Mouse (Mus musculus): ENCODE data around the gene Cmip.

Gene Cmip

DNA sequence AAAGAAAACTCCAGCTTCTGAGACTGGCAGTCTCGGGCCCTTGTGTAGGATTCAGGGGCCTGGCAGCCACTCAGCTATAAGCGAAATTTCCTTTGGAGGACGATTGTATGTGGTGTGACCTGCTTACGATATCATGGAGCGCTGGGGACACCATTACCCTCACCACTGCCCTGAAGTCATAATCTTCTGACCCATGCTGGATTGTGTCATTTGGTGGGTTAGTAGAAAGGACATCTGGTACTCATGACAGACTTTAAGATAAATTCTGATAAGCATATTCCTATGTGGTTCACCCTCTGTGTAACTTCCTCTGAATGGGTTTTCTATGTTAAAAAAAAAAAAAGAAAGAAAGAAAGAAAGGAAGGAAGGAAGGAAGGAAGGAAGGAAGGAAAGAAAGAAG lies 69.9 kb downstream of the Cmip start:
- no peak for DNase-seq (ENCODE audit: low read depth)

DNA sequence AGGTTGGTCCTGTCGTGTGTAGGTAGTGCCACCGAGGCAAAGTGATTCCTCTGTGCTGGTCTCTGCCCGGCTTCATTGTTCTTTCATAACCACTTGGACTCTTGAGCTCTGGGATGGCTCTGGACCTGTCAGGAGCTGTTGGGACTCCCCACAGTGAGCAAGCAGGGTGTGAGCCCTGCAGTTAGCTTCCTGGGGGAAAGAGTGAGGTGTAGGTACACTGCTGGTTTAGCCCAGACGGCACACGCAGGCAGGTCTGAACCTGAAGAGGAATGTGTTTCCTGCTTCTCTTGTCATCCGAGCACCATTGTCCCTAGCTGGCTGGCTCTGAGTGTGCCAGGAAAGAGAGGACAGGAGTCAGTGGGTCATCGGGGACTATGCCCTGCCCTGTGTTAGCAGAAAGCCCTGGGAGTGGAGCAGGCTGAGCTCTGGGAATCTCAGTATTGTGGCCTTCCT lies 70.5 kb downstream of the Cmip start:
- DNase-seq (ENCODE audit: low read depth), result no peak

DNA sequence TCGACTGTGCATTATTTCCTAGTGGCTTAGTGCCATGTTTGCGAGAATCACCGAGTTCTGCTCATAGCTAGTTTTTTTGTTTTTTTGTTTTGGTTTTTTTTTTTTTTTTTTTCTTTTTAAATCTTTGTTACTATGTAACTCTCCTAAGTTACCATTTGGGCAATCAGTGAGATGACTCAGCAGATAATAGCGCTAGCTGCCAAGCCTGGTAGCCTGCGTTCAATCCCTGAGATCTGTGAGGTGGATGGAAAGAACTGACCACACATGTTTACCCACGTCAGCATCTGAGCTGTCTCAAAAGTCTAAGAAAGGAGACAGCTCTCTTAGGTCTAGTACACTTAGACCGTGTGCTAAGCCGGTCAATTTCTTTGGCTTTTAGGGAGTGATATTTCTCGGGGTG lies 71.9 kb downstream of the Cmip start:
- DNase-seq (ENCODE audit: low read depth), result peak; percentile 91

DNA sequence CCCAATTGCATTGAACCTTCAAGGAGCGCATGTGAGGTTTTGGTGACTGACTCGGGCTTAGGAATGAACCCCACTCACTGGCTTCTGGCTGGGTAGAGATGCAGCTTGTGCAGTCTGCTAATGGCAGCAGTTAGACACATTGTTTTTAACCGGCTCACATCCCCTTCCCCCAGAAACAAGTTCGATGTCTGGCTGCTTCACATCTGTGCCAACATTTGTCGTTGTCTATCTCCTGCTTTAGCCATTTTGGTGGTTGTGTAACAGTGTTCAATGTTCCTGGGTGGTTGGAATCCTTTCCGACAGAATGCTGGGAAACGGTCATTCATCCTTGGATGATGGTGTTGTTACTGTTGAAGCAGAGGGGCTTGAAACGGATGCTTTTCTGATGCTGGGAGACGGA lies 72.3 kb downstream of the Cmip start:
- DNase-seq (ENCODE audit: low read depth), result peak; percentile 30

DNA sequence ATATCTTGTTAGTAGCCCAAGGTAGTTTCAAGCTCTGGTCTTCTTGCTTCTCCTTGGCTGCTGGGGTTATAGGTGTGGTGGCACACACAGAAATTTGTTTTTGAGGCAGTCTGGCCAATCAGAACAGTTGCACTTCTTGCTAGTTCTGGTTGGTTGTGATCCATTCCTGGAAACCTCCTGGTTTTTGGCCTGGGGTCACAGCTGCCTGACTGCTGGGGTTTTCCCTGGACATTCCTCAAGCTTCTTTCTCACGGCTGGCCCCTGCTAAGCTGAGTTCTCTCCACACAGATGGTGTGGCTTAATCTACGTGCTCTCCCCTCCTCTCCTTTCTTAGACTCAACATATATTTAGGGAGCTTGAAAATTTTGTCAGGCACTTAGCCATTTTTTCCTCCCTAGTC lies 73.0 kb downstream of the Cmip start:
- DNase-seq (ENCODE audit: low read depth), result peak; percentile 68

DNA sequence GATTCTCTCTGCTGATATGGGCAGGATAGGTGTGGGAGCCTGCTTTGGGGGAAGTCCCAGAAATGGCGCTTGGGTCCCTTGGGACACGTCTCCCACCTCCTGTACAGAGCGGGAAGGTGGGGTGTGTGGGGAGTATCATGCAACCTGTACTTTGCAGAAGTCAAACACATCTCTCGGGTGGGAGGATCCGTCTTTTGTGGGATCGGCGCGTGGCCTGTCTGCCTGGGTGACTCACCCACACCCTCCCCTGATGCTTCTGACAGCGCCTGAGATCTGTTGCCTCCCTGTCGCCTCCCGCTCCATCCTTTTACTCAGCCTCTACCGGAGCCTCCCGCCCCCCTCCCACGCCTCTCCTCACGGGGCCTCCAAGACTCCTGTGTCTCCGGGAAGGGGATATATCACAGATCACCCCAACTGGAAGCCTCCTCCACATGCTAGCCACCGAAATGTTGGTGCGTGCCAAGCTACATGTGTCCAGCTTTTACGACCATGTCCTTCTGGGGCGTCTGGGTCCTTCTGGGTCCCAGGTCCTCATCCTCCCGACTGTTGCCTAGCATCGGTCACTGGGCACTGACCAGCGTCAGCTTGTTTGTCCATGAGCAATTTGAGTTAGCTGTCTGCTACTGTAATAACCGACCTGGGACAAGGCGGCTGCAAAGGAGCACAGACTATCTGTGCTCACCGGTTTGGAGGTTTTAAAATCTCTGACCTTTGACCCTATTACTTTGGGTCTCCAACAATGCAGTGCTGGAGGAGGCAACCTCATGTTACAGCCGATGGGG lies 75.6 kb downstream of the Cmip start:
- no peak for DNase-seq (ENCODE audit: low read depth)

DNA sequence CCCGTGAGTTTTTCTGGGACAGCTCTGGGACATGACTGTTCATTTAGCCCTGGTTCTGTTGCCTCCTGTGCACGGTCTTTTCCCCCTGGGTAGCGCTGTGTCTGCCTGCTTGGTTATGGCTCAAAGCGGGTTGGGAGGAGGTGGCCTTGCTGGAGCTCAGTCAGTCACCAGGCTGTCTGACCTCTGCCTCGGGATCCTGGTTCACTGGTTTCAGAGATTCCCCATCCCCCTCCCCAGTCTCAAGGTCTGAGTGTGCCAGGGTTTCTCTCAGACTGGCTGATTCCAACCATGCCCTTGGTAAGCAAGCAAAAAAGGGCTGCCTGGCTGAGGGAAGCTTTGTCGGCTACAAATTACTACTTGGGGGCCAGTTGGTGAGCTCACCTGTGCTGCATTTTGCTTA lies 76.8 kb downstream of the Cmip start:
- DNase-seq (ENCODE audit: low read depth), result no peak

DNA sequence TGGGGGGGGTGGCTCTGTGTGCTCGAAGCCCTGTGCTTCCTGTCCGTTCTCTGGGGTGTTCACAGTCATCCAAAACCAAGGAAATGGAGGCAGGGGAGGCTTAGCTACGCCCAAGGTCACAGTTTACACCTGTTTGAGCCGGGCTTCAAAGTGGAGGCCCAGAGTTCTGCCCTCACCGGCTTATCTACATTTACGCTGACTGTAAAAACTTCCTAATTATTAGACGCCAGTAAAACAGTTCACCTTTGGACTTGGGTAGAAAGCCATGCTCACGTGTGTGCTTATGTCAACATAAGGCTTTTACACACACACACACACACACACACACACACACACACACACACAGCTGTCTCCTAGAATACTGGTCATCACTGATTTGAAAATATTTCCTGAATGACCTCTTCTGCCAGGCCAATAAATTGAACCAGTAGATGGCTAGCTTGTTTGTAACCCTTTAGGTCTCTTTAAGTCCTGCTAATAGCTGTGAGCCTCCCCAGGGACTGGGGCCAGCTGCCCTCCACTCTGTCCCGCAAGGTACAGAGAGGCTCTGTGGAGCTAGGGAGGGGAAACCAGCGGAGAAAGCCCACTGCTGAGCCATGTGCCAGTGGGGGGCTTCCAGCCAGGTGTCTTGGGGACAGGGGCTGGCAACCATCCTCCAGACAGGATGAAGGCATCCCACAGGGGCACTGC lies 77.3 kb downstream of the Cmip start:
- DNase-seq (ENCODE audit: low read depth), result no peak

DNA sequence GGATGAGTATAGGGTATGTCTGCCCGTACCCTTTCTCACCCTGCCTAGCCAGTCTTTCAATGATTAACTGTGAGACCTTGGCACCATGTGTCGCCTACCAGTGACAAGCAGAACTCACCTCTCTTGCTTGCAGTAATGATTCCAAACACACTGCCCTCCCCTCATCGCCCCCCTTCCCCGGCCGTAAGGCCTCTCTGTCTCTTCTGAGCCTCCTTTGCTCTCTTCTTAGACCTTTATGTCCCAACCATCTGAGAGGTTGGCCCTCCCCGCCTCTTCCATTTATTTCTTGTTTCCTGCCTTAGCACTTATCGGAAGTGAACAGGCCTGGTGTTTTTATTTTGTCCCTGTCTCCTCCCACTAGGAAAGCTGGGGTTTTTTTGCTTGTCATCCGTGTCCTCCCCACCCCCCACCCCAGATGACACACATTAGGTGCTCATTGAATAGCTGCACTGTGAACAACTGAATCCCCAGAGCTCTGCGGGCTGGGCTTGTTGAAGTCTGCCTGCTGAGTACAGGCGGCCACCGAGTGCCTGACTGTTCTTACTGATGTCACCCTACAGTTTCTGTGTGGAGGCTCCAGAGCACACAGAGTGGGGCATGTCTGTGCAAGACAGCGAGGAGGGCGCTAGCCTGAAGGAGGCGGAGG lies 78.0 kb downstream of the Cmip start:
- no peak for DNase-seq (ENCODE audit: low read depth)

DNA sequence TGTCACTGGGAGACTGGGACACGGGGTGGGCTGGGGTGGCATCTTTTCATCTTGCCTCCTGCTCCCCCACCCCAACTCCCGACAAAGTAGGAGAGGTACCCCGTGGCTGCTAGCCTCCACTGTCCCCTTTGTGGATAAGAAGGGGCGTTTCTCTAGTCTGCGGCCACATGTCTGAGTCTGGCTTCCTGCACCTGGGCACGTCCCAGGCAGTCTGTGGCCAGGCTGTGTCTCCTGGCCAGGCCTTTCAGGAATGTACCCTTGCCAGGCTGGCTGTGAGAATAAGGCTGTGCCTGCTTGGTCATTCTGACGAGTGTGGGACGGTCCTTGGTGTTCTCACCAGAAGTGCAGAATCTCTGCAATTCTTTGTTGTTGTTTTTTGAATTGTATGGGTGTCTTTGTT lies 78.6 kb downstream of the Cmip start:
- no peak for DNase-seq (ENCODE audit: low read depth)

DNA sequence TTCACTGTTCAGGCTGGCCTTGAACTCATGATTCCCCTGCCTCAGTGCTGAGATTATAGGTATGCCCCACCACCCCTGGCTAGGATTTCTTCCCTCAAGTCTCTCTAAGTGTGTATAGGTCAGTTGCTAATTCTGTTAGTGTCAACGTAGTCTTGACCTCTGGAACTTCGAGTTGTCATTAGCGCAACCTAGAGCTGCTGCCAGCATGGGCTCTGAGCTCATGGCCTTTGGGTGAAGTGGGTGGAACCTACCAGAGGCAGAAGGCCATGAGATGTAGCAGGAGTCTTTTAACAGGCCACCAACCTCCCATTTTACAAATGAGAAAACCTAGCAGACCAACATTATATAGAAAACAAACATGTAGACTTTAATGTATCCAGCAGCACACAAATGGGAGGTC lies 80.3 kb downstream of the Cmip start:
- DNase-seq (ENCODE audit: low read depth), result no peak

DNA sequence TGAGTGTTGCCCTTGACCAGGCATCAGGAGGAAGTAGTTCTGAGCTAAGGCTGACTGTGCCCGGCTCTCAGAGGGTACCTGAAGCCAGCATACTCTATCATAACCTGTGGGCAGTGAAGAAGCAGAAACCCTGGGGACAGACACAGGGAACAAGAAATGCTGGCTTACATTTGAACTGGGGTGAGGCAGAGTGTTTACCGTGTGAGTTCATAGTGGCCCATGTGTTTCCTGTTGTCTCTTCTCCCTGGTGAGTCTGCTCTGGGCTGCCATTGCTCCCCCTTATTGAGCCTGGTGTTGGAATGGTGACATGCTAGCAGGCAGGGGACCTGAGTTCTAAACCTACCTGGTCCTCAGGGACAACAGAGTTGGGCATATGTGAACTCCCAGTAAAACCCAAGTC lies 81.8 kb downstream of the Cmip start:
- DNase-seq (ENCODE audit: low read depth), result no peak

DNA sequence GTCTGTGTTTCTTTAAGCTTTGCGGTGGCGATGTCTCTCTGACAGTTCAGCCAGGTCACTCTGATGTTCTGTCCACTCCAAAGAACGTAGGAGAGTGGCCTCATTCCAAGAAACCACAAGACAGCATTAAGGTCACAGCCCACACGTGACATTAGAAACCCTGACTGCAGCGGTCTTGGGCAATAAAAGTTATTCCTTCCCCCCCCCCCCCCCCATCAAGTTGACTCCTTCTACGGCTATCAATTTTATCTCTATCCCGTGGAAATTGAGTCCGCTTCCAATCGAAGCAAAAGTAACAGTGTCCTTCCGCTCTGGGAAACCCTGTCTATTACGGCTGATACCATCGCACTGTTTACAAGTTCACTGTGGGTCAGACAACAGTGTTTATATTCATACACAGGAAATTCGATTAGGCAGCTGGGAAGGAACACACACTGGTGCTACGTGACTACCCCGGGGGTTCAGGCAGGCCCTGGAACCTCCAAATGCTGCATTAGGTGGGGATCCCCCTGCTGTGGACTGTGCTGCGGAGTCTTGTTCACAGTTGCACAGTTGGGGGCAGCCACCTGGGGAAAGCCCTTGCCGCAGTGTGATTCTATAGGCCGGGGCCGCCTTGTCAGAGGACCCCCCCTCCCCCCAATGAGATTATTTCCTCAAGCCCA lies 82.6 kb downstream of the Cmip start:
- DNase-seq (ENCODE audit: low read depth), result no peak

DNA sequence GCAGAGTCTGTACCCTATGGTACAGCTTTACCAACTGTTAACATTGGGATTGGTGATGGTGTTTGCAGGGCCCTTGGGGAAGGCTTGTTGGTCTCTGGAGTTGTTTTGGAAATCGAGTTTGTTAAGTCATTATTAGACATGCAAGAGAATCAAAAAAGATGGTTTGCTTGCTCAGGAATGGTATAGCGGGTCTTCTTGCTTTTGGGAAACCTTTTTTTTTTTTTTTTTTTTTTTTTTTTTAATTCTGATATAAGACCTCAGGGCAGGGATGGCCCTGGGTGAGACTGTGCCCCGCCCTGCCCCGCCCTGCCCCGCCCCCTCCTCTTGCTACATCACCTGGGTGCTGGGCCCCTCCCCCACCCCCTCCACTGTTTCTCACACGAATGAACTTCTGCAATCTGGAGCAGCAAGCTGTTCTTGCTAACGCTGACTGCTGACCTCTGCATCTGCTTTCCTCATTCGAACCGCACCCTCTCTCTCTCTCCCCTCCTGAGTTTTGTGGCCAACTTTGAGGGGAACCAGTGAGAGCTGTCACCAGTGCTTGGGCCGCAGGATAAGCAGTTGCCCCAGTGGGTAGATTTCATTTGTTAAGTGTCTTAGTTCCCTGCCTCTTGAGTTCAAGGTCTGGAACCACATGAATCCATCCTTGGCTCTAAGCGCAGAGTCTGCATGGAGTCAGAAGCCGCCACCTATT lies 83.2 kb downstream of the Cmip start:
- no peak for DNase-seq (ENCODE audit: low read depth)

DNA sequence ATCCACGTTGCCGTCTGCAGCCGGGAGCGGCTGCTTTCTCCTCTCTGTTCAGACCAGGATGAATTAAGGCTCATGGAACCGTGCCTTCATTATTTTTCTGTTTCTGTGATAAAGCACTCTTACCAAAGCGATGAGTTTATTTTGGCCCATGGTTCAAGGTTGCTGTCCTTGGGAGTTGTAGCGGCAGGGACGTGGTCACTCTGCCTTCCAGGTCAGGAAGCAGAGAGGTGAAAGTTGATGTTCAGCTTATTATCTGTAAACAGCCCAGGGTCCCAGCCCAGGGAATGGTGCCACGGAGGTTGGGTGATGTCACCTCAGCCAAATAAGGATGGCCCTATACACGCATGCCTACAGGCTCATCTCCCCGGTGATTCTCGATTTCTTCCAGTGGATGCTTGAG lies 83.9 kb downstream of the Cmip start:
- no peak for DNase-seq (ENCODE audit: low read depth)

DNA sequence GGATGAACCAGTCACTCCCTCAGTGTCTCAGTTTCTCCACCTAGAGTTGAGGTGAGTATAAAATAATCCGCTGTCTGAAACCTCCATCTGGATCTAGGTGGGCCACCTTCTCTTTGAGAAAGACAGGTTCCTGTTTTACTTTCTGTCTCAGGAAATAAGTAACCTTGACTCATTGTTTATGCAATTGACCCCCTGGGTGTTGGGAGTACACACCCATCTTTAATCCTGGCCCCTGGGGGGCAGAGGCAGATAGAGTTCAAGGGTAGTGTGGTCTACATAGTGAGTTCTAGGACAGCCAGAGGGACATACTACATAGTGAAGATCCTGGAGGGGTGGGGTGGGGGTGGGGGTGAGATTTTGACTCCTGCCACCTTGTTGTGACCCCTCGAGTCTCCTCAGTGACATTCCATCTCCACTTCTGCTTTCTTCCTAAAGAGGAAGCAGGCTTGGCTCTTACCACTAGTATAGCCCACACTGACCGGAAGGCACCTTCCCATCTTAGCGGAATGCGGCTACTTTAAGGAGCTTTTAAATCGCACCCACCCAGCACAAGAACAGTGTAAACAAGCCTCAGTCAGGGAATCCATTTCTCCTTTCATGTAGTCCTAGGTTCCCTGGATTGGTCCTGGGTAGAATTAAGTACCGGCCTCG lies 86.0 kb downstream of the Cmip start:
- DNase-seq (ENCODE audit: low read depth), result no peak

DNA sequence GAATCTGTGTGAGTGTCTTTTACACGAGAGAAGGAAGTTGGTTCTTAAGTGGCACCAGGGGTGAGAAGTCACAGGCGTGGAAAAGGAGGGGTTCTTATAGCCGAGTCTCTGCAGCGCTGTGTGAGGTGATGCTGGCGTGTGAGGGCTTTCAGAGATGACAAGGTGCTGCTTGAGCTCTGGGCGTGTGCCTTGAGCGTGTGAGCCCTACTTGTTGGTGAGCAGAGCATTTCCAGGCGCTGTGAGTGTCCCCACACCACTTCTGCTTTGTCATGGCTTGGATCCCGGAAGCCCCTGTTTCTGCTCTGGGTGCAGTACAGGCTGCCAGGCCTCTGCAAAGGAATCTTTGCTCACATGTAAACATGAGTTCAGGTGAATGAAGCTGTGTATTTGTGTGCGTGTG lies 86.6 kb downstream of the Cmip start:
- no peak for DNase-seq (ENCODE audit: low read depth)

DNA sequence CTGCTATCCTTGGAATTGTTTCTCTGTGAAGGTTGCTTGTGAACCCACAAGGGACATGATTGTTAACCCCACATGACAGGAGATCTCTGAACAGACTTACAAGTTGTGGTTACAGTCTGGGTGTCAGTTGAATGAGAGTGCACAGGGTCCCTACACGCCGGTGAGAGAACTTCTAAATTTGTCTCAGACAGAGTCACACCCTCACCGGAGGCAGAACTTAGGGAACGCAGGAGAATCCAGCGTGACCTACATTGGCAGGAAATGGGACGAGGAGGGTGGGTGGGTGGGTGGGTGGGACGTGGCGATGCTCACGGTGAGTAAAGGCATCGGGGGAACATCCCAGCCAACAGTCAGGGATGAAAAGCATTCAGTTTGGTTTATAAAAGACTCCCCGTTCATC lies 88.0 kb downstream of the Cmip start:
- DNase-seq (ENCODE audit: low read depth), result no peak

DNA sequence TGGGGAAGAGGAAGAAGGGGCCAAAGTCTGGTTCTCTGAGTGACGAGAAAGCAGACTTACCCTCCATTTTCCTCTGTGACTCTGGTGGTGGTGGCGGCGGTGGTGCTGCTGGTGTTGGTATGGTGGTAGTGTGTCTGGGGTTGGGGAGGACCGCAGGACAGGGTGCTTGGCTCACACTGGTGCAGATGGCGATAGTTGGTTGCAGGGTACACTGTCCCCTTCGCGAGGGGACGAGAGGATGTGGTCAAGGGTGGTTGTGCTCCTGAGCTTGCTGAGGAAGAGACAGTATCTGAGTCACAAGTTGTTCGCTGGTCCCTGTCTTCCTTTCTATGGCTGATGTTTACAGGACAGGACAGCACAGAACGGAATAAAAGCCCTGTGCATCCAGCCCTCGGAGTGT lies 88.5 kb downstream of the Cmip start:
- no peak for DNase-seq (ENCODE audit: low read depth)

DNA sequence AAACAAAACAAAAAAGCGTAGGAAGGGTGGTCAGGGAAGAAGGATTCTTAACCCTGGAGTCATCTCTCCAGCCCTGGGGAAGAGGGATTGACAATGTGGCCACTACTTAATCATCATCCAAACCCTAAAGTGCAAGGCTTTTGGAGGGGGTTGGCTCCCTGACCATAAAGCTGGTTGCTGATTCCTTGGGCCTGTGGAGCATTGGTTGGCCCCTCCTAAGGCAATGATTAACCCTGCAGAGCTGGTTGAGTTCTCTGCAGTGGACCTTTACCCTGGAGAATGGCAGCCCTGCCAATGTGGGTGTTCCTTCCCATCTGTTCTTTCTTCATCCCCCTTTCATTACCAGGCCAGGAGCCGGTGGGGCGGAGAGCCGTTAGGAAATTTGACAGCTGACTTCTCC lies 90.7 kb downstream of the Cmip start:
- DNase-seq (ENCODE audit: low read depth), result peak; percentile 46

DNA sequence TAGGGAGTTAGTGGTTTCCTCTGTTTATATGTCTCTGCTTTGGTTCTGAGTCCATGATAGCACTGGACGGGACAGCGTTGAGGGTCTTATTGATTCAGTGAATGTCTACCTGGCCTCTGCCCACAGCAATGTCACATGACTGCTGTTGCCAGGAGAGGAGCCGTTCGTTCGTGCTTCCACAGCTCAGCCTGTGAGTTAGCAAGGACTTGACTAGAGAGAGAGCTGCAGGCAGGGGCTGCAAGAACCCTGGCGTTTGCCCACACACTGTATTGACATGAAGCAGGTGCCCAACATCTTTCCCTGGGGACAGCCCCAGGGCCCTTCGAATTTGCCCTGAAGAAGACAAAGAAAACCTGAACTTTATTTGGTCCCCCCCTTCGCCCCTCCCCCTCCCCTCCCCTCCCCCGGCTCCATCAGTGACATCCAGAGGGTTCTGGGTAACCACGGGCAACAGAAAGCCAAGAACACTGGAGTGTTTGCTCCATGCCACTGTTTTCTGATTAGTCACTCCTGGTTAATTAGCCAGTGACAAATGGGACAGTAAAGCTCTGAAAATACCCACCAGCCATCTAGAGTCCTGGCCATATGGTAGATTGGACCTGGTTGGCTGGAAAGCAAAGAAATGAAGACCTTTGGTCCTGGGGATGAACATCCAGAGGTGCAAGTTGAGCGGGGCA lies 92.0 kb downstream of the Cmip start:
- no peak for DNase-seq (ENCODE audit: low read depth)

Data from NIH3T3 (cell line).